Mouse (Mus musculus) spleen, embryonic (tissue): Measurements from ENCODE around the gene 1700021F07Rik.

Experiments used
- CTCF ChIA-PET: fragments of 350-600 bp; sonication (Branson Sonifier 250); formaldehyde crosslinking; loops from one replicate; lab custom pipeline; 2022; lab: Charles Lee

Gene 1700021F07Rik

GRCm38 (mm10) chr2:173561851-173562442, 39.6 kb downstream of the 1700021F07Rik start:
- CTCF ChIA-PET, result interaction anchor here (0.6 to 2.5 kb wide), 4 partner anchors 9 to 971 kb away, joined by 3 to 11 read pairs (median 3); no protein-coding TSS in a partner anchor

- CTCF ChIA-PET, result no interaction called here
Measured at GRCm38 (mm10) chr2:173563336-173563735, 41.0 kb downstream of the 1700021F07Rik start.

- CTCF ChIA-PET, result interaction anchor here (0.6 to 0.7 kb wide), 2 partner anchors 13 to 14 kb away, joined by 3 to 4 read pairs; partner anchors contain the start of gene Ankrd60
Measured at GRCm38 (mm10) chr2:173564179-173564578, 41.8 kb downstream of the 1700021F07Rik start.
